Mouse (Mus musculus) retina, postnatal 1 day (tissue): ENCODE results near the gene Olfr979.
"Not testable (repeated sequence)": the region's sequence is repeated elsewhere in the genome, so short reads cannot be mapped to it uniquely, and the experiment has no call there.

Experiments used
- DNase-seq: peaks from one replicate; pipeline ENCODE4 v3.0.0-alpha.2; 2012

Olfr979 gene

GRCm38 (mm10) chr9:40003365-40003764 is at the start of gene Olfr979:
Gene Olfr979 (minus strand): TSS chr9:40003465.
- DNase-seq: no peak

GRCm38 (mm10) chr9:40050138-40050537 is 46.9 kb upstream of the Olfr979 start:
- no peak for DNase-seq

GRCm38 (mm10) chr9:40021164-40021563 is 17.9 kb upstream of the Olfr979 start, which contains the start of gene Olfr981:
Gene Olfr981 (plus strand): TSS chr9:40021464.
- no peak for DNase-seq

- DNase-seq: no peak
These were observed 6.2 kb upstream of the Olfr979 start, which contains the start of gene Olfr980 for GRCm38 (mm10) chr9:40009482-40009881. Gene Olfr980 (minus strand): TSS chr9:40009582.

GRCm38 (mm10) chr9:39991813-39992212 is 11.5 kb downstream of the Olfr979 start, which contains the start of gene Olfr978:
Gene Olfr978 (plus strand): TSS chr9:39992113.
- no peak for DNase-seq

GRCm38 (mm10) chr9:39976581-39977145 is 26.6 kb downstream of the Olfr979 start:
- DNase-seq: not testable (repeated sequence)

- DNase-seq: not testable (repeated sequence)
These were observed 42.2 kb downstream of the Olfr979 start, which contains the start of gene Olfr976 for GRCm38 (mm10) chr9:39961033-39961432. Gene Olfr976 (minus strand): TSS chr9:39961133.

- no peak for DNase-seq
These were observed 51.3 kb downstream of the Olfr979 start, which contains the start of gene Olfr975 for GRCm38 (mm10) chr9:39951946-39952345. Gene Olfr975 (minus strand): TSS chr9:39952046.
